Mouse (Mus musculus) lung, embryonic 14.5 days (tissue): ENCODE measurements at regions not wholly inside any gene's neighbourhood (a gene's known extent, or its start where the extent isn't known, plus 50 kb on each side); places are given as distances from the start of the nearest gene placed in this dataset.

ENCODE experiments used
- ATAC-seq: fragments of 200-750 bp; cut with Nextera tagmentation; 2 replicates; pipeline ENCODE4 v1.8.0; 2017; ENCODE audit warnings: mild to moderate bottlenecking, moderate TSS enrichment, moderate library complexity; ENCODE audit not compliant: insufficient read depth
- DNase-seq: peaks from one replicate; pipeline ENCODE4 v3.0.0-alpha.2; 2015
- H3K27ac ChIP-seq: fragments of 300-500 bp; sonication (generic); 2 replicates; pipeline ENCODE4 v1.5.1; 2014; ENCODE audit warnings: low read depth, mild to moderate bottlenecking, moderate library complexity
- H3K27me3 ChIP-seq: fragments of 300-500 bp; sonication (generic); 2 replicates; pipeline ENCODE4 v1.6.1; 2014; ENCODE audit warnings: low read length, control low read depth; ENCODE audit not compliant: insufficient read depth
- H3K36me3 ChIP-seq: fragments of 300-500 bp; sonication (generic); 2 replicates; pipeline ENCODE4 v1.6.1; 2014; ENCODE audit warnings: control low read depth; ENCODE audit not compliant: insufficient read depth
- H3K4me1 ChIP-seq: fragments of 300-500 bp; sonication (generic); 2 replicates; pipeline ENCODE4 v1.6.1; 2014; ENCODE audit warnings: antibody characterized with exemption, control low read depth; ENCODE audit not compliant: insufficient read depth
- H3K4me2 ChIP-seq: fragments of 300-500 bp; sonication (generic); 2 replicates; pipeline ENCODE4 v1.6.1; 2014; ENCODE audit warnings: mild to moderate bottlenecking
- H3K4me3 ChIP-seq: fragments of 300-500 bp; sonication (generic); 2 replicates; pipeline ENCODE4 v1.5.1; 2014; ENCODE audit warnings: low read depth, low read length
- H3K9ac ChIP-seq: fragments of 300-500 bp; sonication (generic); 2 replicates; pipeline ENCODE4 v1.6.1; 2014
- H3K9me3 ChIP-seq: fragments of 300-500 bp; sonication (generic); 2 replicates; pipeline ENCODE4 v1.6.1; 2016; ENCODE audit warnings: low read depth, low read length, control low read depth
- CTCF ChIP-seq: IDR thresholded peaks from 2 replicates; pipeline ENCODE4 v1.5.1; 2016; ENCODE audit warnings: antibody characterized with exemption, low read depth
- WGBS: fragments of 180-500 bp; shearing (Covaris S2); extraction: QIAGEN DNeasy Blood & Tissue Kit; methylation state at CpG from one replicate; pipeline ENCODE4 v1.1.7; 2014; 5-methylcytosine and 5-hydroxymethylcytosine counted together

DNA sequence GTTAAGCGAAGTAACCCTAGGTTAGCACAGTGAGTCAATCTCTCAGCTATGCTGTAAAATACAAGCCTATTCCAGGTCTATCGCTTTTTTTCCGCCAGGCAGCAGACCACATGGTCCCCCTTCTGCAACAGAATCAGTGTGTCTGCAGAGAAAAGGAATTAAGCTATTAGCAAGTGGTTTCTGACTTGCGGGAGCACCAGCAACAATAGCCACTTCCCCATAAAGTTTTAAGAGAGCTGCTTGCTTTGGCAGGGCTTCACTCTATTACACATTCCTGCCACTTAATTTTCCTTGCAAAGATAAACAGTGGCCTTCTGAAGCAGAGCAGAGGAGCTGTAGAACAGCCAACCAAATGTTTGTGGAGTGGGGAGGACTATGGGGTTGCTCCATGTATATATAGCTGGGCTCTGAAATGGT lies 59.8 kb upstream of the Osmr start:
- 47% methylated on average over 4 of the region's 4 CpGs for WGBS
- ATAC-seq (peak; percentile 99), DNase-seq (peak; percentile 87)
- peak overlapping the region; percentile 65 for H3K27ac ChIP-seq
- no peak overlapping the region for H3K9ac ChIP-seq
- no peak overlapping the region for H3K4me3 ChIP-seq
- peak; percentile 51 for TF ChIP-seq CTCF
- no peaks in the 10 kb centered on the region for H3K9me3 ChIP-seq
- H3K27me3 ChIP-seq = no peaks in the 10 kb centered on the region
- peak overlapping the region; percentile 12; the same call in 1 of the 2 replicates for H3K4me2 ChIP-seq
- 0 out of 2 replicates have a peak, but pooled peaks cover 10% of the 10 kb centered on the region for H3K4me1 ChIP-seq
- no peaks in the 10 kb centered on the region for H3K36me3 ChIP-seq

DNA sequence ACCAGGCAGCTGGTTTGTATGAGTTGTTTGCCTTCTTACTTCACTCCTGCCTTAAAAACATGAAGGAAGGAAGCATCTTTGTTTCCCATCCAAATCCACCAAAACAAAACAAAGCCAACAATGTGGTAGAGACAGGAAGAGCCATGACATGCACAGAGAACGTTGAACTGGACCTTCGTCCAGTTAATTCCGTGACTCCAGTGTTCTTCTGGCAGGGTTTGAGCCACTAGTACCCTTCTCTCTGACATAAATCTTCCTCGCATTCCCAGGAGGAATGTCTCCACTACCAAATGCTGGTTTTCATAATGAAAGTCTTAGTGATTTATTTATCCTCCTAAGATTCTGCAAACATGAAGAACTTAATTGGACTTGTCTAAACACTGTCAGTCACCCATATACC lies 66.7 kb upstream of the Osmr start:
- ATAC-seq = no peak
- Histone ChIP-seq H3K36me3 (no peaks in the 10 kb centered on the region), H3K27ac (no peak overlapping the region), H3K4me2 (no peak overlapping the region), H3K9ac (no peak overlapping the region), H3K27me3 (no peaks in the 10 kb centered on the region), H3K4me3 (no peak overlapping the region), H3K4me1 (no peaks in the 10 kb centered on the region), H3K9me3 (no peaks in the 10 kb centered on the region)
- DNase-seq = no peak
- TF ChIP-seq CTCF = no peak
- 54% methylated on average over 4 of the region's 4 CpGs for WGBS

DNA sequence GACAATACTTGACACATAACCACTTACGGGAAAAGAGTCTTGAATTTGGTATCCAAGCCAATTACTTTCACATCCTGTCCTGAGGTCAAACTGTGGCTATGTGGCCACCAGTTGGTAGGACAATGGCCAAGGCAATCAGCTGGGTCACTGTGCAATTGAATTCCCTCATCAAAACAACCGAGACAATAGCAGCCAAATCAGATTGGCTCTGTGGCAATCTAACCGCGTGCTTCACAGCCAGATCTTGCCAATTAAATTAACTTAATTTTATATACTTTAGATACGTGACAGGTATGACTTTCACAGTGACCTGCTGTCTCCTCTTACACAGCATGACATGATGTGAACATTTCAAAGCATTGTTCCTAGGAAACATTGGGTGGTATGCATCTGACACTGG lies 74.5 kb upstream of the Osmr start:
- Histone ChIP-seq H3K9ac (no peak overlapping the region), H3K27ac (no peak overlapping the region), H3K9me3 (no peaks in the 10 kb centered on the region), H3K4me3 (no peak overlapping the region), H3K27me3 (no peaks in the 10 kb centered on the region), H3K4me2 (no peak overlapping the region), H3K4me1 (no peaks in the 10 kb centered on the region), H3K36me3 (no peaks in the 10 kb centered on the region)
- DNase-seq = no peak
- no peak for TF ChIP-seq CTCF
- 75% methylated on average over 5 of the region's 5 CpGs for WGBS
- no peak for ATAC-seq

DNA sequence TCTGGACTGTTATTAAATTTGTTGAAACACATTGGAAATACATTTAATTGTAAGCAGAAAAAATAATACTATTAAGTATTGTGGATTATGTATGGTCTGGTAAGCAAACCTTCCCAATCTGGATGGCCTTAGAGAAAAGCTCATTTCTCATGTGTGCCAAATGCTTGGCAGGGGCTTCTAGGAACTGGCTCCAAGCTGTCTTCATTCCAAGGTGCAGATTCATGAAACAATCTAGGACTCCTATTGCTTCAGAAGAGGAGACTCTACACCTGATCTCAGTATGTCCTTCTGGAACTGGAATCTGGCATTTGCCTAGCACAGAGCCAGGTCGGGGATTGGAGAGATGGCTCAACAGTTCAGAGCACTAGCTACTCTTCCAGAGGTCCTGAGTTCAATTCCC lies 74.9 kb upstream of the Osmr start:
- Histone ChIP-seq H3K9me3 (no peaks in the 10 kb centered on the region), H3K4me3 (no peak overlapping the region), H3K4me1 (no peaks in the 10 kb centered on the region), H3K27me3 (no peaks in the 10 kb centered on the region), H3K4me2 (no peak overlapping the region), H3K9ac (no peak overlapping the region), H3K36me3 (no peaks in the 10 kb centered on the region), H3K27ac (no peak overlapping the region)
- 89% methylated on average over 1 of the region's 1 CpGs for WGBS
- ATAC-seq = no peak
- TF ChIP-seq CTCF = no peak
- DNase-seq = no peak

DNA sequence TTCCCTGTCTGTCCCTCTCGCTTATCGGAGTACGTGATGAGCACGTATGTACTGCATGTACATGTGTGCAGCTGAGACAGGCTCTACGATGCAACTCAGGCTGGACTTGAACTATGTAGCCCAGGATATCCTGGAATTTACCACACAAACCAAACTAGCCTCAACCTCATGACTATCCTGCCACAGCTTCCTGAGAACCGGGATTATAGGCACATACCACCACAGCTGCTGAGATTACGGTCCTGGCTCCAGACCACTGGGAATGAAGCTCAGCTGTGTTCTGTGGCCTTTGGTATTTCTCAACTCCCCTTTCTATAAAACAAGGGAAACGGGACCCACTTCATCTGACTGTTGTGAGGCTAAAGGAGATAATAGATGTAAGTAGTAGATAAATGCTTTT lies 75.7 kb upstream of the Osmr start:
- no peaks in the 10 kb centered on the region for H3K4me1 ChIP-seq
- ATAC-seq (no peak), DNase-seq (no peak)
- H3K4me2 ChIP-seq = no peak overlapping the region
- H3K27ac ChIP-seq = no peak overlapping the region
- H3K9ac ChIP-seq = no peak overlapping the region
- no peaks in the 10 kb centered on the region for H3K27me3 ChIP-seq
- 82% methylated on average over 8 of the region's 8 CpGs for WGBS
- TF ChIP-seq CTCF = no peak
- H3K9me3 ChIP-seq = no peaks in the 10 kb centered on the region
- no peaks in the 10 kb centered on the region for H3K36me3 ChIP-seq
- no peak overlapping the region for H3K4me3 ChIP-seq

DNA sequence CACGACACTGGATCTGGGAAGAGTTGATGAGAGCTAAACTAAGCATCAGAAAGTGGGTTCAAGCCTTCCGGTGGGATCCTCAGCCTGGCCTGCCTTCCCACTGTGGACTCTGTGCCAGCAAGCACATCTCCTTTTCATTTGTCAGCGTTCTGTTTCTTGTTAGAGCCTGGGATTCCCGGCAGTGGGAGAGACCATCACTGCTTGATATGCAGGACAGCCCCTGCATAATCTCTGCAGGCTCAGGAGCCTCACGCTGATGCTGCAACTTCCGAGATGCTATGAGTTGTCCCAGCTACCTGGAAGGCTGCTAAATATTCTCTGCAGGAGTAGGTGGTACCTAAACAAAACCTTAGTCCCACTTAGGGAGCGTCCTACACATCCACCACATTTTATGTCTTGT lies 78.8 kb upstream of the Osmr start:
- 25% methylated on average over 7 of the region's 7 CpGs for WGBS

DNA sequence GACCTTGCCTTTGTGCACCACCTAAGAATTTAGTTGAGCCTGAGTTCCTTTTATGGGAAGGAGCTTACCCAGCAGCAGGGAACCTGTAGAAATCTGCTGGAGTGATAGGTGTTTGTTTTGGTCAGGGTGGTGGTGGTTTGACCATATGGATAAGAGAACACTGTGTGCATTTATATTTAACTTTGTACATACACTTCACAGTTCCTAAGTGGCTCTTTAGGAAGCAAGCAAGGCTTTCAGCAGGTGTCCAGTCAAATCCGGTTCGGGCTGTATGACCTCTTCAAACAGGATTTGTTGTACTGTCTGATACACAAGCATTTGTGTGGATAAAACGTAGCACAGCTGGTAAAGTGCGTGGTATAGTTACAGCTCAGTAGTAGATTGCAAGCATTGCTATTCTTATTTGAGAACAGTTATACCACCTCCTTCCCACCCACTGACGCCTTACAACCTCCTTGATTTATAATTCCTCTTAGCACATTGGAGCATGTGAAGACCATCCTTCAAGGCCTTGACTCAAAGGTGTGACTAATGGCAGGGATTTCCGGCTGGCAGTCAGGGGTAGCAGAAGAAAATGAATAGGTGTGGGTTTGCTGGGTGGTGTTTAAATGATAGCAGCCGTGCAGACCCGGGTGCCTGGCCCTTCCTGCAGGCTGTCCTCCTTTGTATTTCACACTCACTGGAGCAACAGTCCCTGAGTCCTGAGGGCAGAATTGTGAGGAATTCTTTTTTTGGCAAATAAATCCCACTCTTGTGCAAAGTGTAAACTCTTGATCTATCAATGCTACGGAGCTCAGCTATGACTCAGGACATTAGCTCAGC lies 79.4 kb upstream of the Osmr start:
- Histone ChIP-seq H3K9ac (no peak overlapping the region), H3K4me1 (no peaks in the 10 kb centered on the region), H3K4me3 (no peak overlapping the region), H3K27ac (no peak overlapping the region), H3K4me2 (no peak overlapping the region), H3K36me3 (no peaks in the 10 kb centered on the region), H3K9me3 (no peaks in the 10 kb centered on the region), H3K27me3 (no peaks in the 10 kb centered on the region)
- ATAC-seq = peak; percentile 28; the same call in 1 of the 2 replicates
- WGBS = 22% methylated on average over 9 of the region's 9 CpGs
- no peak for TF ChIP-seq CTCF
- DNase-seq = peak; percentile 13

More for the DNA sequence above, 78.8 kb upstream of the Osmr start:
- no peak for DNase-seq
- H3K4me1 ChIP-seq = no peaks in the 10 kb centered on the region
- no peak overlapping the region for H3K4me2 ChIP-seq
- H3K4me3 ChIP-seq = no peak overlapping the region
- ATAC-seq = no peak
- H3K9ac ChIP-seq = no peak overlapping the region
- no peaks in the 10 kb centered on the region for H3K9me3 ChIP-seq
- H3K27ac ChIP-seq = no peak overlapping the region
- TF ChIP-seq CTCF = no peak
- H3K36me3 ChIP-seq = no peaks in the 10 kb centered on the region
- H3K27me3 ChIP-seq = no peaks in the 10 kb centered on the region
